Mouse (Mus musculus) cortical plate, adult 2 months (tissue): Measurements from ENCODE around the gene Paf1.

ENCODE experiments used
- CTCF ChIP-seq: fragments of 200-500 bp; IDR thresholded peaks from 2 replicates; pipeline ENCODE4 v1.5.1; 2011; ENCODE audit warnings: mild to moderate bottlenecking, control low read depth, low read length; ENCODE audit not compliant: insufficient read depth; ENCODE audit errors: extremely low read depth
- POLR2A ChIP-seq: fragments of 200-500 bp; IDR thresholded peaks from 2 replicates; pipeline ENCODE4 v1.6.1; 2011; ENCODE audit warnings: mild to moderate bottlenecking, low read length, control low read depth; ENCODE audit not compliant: insufficient read depth; ENCODE audit errors: extremely low read depth

DNA sequence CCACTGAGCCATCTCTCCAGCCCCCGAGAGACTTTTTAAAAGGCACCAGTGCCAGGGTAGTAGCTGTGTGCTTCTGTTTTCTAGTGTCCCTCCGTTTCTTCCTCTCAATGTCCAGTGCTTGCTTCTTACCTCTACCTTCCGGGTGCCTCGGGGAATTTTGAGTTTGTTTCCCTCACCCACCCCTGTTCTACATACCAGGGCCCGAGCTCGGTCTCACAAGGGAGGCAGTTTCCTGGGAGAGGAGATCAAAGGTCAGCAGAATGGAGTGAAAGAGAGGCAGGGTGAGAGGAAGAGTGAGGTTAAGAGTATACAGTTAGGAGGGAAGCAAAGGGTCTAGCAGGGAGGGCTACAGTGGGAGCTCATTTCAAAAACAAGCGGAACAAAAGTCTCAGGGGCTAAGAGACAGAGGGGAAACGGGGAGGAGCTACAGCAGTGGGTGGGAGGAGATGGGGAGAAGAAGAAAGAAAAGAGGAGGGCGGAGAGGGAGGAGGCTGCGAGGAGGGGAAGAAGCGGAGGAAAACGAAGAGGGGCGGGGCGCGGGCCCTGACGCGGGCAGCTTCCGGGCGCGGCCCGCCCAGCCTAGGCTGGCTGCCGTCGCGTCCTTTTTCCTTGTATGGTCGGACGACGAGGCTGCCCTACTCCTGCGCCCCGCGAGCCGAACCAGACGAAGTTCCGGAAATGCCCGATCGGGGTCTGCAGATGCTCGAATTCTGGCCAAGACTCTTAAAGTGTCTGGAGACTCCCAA lies 17.4 kb upstream of the Paf1 start:
- TF ChIP-seq CTCF (no peak), POLR2A (peak; percentile 41; the same call in 1 of the 2 replicates)
